ENCODE assay signal across 23 mouse cellular contexts in the genomic region with DNA sequence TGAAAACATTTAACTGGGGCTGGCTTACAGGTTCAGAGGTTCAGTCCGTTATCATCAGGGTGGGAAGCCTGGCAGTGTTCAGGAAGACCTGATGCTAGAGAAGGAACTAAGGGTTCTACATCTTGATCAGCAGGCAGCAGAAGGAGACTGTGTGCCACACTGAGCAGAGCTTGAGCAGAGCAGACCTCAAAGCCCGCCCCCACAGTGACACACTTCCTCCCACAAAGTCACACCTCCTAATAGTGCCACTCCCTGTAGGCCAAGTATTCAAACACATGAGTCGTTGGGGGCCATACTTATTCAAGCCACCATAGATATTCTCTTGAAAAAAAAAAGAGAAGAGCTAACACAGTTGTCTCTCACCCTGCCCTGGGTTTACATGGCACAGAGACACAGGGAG. TPM values are rescaled to one million over a fixed set of nuclear protein-coding genes. Genes with fewer than 3 reads are reported as not detected.
A peak's percentile ranks its signal among the peaks of the same experiment; 100 is the strongest.
DNase-seq lines count a peak whose midpoint lies in the region.
"Had no signal": no experiment of that assay in that cellular context is flagged by ENCODE, and none has a peak within 500 bp of the region (broad histone marks: within the 10 kb centered on the region; RNA-seq: fewer than 3 reads in every experiment).

No protein-coding gene starts in this region.

- DNase-seq in spleen, postnatal 36 days (ENCODE audit: low spot score in 2 of 2): peak; percentile 42 to 50
- no peak for DNase-seq in spleen, adult 12 weeks (ENCODE audit: low spot score)
- DNase-seq in T-cell, adult 2 months (ENCODE audit: low spot score): peak; percentile 40
- DNase-seq in splenic B cell, adult 2 months (ENCODE audit: low read depth, low spot score): peak; percentile 49
- no peak for DNase-seq in gastrocnemius, postnatal 4 days (ENCODE audit: low spot score in 2 of 2)
- no peak for DNase-seq in kidney, postnatal 4 days
- DNase-seq: adrenal gland, adult 8-10 months; adrenal gland, postnatal 25 days; cerebellum, adult 11-12 months; cerebellum, adult 8-10 months; cerebellum, postnatal 10 days; cerebellum, postnatal 36 days; embryo, embryonic 11 days; gastrocnemius, postnatal 25 days; heart, adult 2 months; heart, postnatal 14 days; heart, postnatal 4 days had no signal

- H3K27me3 ChIP-seq in splenic B cell, adult 2 months (ENCODE audit: control insufficient read depth, insufficient read depth, low read length, poor library complexity, severe bottlenecking): no peaks in the 10 kb centered on the region
- H3K27me3 ChIP-seq: embryonic facial prominence, embryonic 13.5 days; forebrain, embryonic 12.5 days; forebrain, embryonic 15.5 days; heart, embryonic 13.5 days; Patski had no signal

- H3K36me3 ChIP-seq in splenic B cell, adult 2 months (ENCODE audit: control insufficient read depth, insufficient read depth, low read length, poor library complexity, severe bottlenecking): no peaks in the 10 kb centered on the region
- H3K36me3 ChIP-seq: embryonic facial prominence, embryonic 10.5 days; forebrain, embryonic 12.5 days; forebrain, embryonic 15.5 days had no signal

RNA-seq across cellular contexts. Expression of a gene that starts 25.9 kb away (rescaled TPM):
- under 1 TPM in 1 of 2 experiments, not detected in 1; 0.54 TPM for total RNA-seq in gastrocnemius, postnatal 4 days (2021)
- total RNA-seq: gastrocnemius, postnatal 25 days; heart, postnatal 14 days had no signal

Comparison
In these comparisons a context has a peak if more than half of its experiments do, and no peak if none do; other contexts are left out.
1. DNase-seq: peak in spleen, postnatal 36 days (2 of 2), T-cell, adult 2 months (single experiment) and splenic B cell, adult 2 months (single experiment); none in spleen, adult 12 weeks (single experiment), gastrocnemius, postnatal 4 days (0 of 2) and kidney, postnatal 4 days (0 of 2).